Mouse (Mus musculus) heart, adult 10 weeks (tissue): Measurements from ENCODE around the gene Bdh1. TPM values are rescaled to one million over a fixed set of nuclear protein-coding genes. Genes with fewer than 3 reads are reported as not detected.

Experiments
- polyA plus RNA-seq: library from polyadenylated mRNA; stranded (reverse); fragments of 350-450 nt; fragmentation: Illumina TruSeq; extraction: RNeasy Lipid Tissue Mini Kit (QIAGEN cat#74804); gene quantifications from one replicate; pipeline ENCODE4 v1.2.3, GENCODE M21; 2014; ENCODE audit warnings: low read depth, low replicate concordance

Bdh1 gene
- polyA plus RNA-seq = 96.1 TPM

DNA sequence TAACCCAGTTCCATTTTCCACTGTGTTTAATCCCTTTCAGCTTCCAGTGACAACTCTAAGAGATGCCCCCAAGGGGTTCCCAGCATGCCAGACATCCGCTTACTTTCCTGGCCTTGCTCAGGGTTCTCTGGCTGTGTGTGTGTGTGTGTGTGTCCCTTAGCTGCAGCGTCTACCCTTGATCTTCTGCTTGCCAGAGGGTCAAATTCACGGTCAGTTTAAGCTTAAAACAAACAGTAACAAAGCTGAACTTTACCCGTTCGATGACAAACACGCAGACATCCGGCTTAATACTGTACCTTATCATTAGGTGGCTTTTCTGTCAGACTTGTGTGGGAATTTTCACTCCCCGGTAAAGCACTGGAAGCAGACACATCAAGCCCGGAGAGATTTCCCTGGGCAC, at the start of gene Bdh1:
Gene Bdh1, plus strand, starts transcription at position 281 of the 400 bp plus-strand sequence.

Other genes starting within 250 kb of the Bdh1 start
- gene Acap2, start 221.0 kb upstream of the Bdh1 start, polyA plus RNA-seq = 11.7 TPM
- 94.5 TPM for gene Ppp1r2, start 147.0 kb upstream of the Bdh1 start, polyA plus RNA-seq
- 18.4 TPM for gene Apod, start 107.5 kb upstream of the Bdh1 start, polyA plus RNA-seq
- gene Dlg1, start 241.2 kb downstream of the Bdh1 start, polyA plus RNA-seq = 55.5 TPM